In genomic region chr13:49430529-49430928, GRCm38 (mm10) we compare ENCODE assay signal across 24 mouse cellular contexts. TPM values are rescaled to one million over a fixed set of nuclear protein-coding genes. Genes with fewer than 3 reads are reported as not detected.
DNase-seq lines count a peak whose midpoint lies in the region; ATAC-seq and TF ChIP-seq lines count a peak whose summit lies in the region.
"Had no signal": no experiment of that assay in that cellular context is flagged by ENCODE, and none has a peak within 500 bp of the region (broad histone marks: within the 10 kb centered on the region; RNA-seq: fewer than 3 reads in every experiment).

No protein-coding gene starts in this region.

- DNase-seq in layer of hippocampus, adult 2 months (ENCODE audit: low spot score in 2 of 2), result no peak
- no peak for DNase-seq in layer of hippocampus, postnatal 10 days (ENCODE audit: low spot score in 2 of 2)
- DNase-seq in kidney, postnatal 4 days, result peak; percentile 29 to 56
- DNase-seq in mesoderm, embryonic 11.5 days (ENCODE audit: low read depth, low spot score), result peak; percentile 8
- no peak for DNase-seq in testis, postnatal 14 days (ENCODE audit: low spot score)
- DNase-seq in embryo, embryonic 9.5 days (ENCODE audit: extremely low spot score), result no peak
- DNase-seq: cerebellum, adult 11-12 months; cerebellum, postnatal 10 days; forebrain, postnatal 0 days; heart, postnatal 36 days; liver, embryonic 13.5 days; midbrain, embryonic 14.5 days; right cerebral cortex, postnatal 25 days; spleen, adult 18-20 months had no signal

- no peak for TF ChIP-seq CTCF in layer of hippocampus, adult 2 months (conservative IDR thresholded peaks at IDR 0.05)

- H3K9ac ChIP-seq in kidney, embryonic 15.5 days, result no peak overlapping the region
- H3K9ac ChIP-seq: embryonic facial prominence, embryonic 12.5 days; forebrain, postnatal 0 days; heart, embryonic 15.5 days; hindbrain, embryonic 14.5 days; limb, embryonic 13.5 days; liver, embryonic 13.5 days; lung, embryonic 15.5 days; neural tube, embryonic 12.5 days had no signal

- H3K4me2 ChIP-seq in kidney, embryonic 15.5 days, result no peak overlapping the region
- H3K4me2 ChIP-seq: embryonic facial prominence, embryonic 12.5 days; heart, embryonic 15.5 days; hindbrain, embryonic 14.5 days; limb, embryonic 13.5 days; liver, embryonic 13.5 days; lung, embryonic 15.5 days; neural tube, embryonic 12.5 days had no signal

- peak overlapping the region; percentile 83 for H3K27ac ChIP-seq in layer of hippocampus, adult 2 months
- no peak overlapping the region for H3K27ac ChIP-seq in kidney, embryonic 15.5 days
- H3K27ac ChIP-seq: embryonic facial prominence, embryonic 12.5 days; heart, embryonic 15.5 days; hindbrain, embryonic 14.5 days; limb, embryonic 13.5 days; liver, embryonic 13.5 days; lung, embryonic 15.5 days; neural tube, embryonic 12.5 days had no signal

- 0 out of 2 replicates have a peak, but pooled peaks have one; percentile 15 for ATAC-seq in kidney, embryonic 15.5 days (replicated peaks; ENCODE audit: low FRiP score)
- ATAC-seq in monocyte, adult 5-6 weeks (replicated peaks; ENCODE audit: insufficient number of reproducible peaks, low FRiP score, low TSS enrichment, poor library complexity, severe bottlenecking), result no peak
- ATAC-seq: forebrain, postnatal 0 days; inflammation-experienced regulatory T-cells, adult 6 months had no signal

- no peaks in the 10 kb centered on the region for H3K27me3 ChIP-seq in kidney, embryonic 15.5 days
- H3K27me3 ChIP-seq: embryonic facial prominence, embryonic 12.5 days; heart, embryonic 15.5 days; limb, embryonic 13.5 days; liver, embryonic 13.5 days; lung, embryonic 15.5 days; megakaryocyte, embryonic 14.5 days; neural tube, embryonic 12.5 days had no signal

- H3K4me3 ChIP-seq in layer of hippocampus, adult 2 months, result no peak overlapping the region
- H3K4me3 ChIP-seq in kidney, embryonic 15.5 days (replicated peaks), result no peak overlapping the region
- H3K4me3 ChIP-seq: embryonic facial prominence, embryonic 12.5 days; heart, embryonic 15.5 days; limb, embryonic 13.5 days; liver, embryonic 13.5 days; lung, embryonic 15.5 days; megakaryocyte, embryonic 14.5 days; neural tube, embryonic 12.5 days had no signal

- 0 out of 2 replicates have a peak, but pooled peaks cover 5% of the 10 kb centered on the region for H3K4me1 ChIP-seq in kidney, embryonic 15.5 days
- H3K4me1 ChIP-seq: embryonic facial prominence, embryonic 12.5 days; limb, embryonic 13.5 days had no signal

- peaks cover 31% of the 10 kb centered on the region for H3K36me3 ChIP-seq in kidney, embryonic 15.5 days

- WGBS in kidney, embryonic 15.5 days, result 46% methylated on average over 4 of the region's 4 CpGs

- H3K9me3 ChIP-seq in kidney, embryonic 15.5 days (replicated peaks), result no peaks in the 10 kb centered on the region
- H3K9me3 ChIP-seq: embryonic facial prominence, embryonic 12.5 days; heart, embryonic 15.5 days; limb, embryonic 13.5 days; liver, embryonic 13.5 days; lung, embryonic 15.5 days; megakaryocyte, embryonic 14.5 days; neural tube, embryonic 12.5 days had no signal

RNA-seq across cellular contexts. Expression of gene Ippk, which starts 9.5 kb away (rescaled TPM):
- total RNA-seq in layer of hippocampus, adult 2 months (2021), result 10 to 100 TPM; 33.1 to 41.0 TPM
- total RNA-seq in layer of hippocampus, postnatal 10 days (2021), result 10 to 100 TPM; 16.4 to 16.8 TPM
- 16.5 and 17.9 TPM in 2 replicates for polyA plus RNA-seq in kidney, embryonic 15.5 days (2015; fragmentation: Nextera tagmentation; extraction: Ambion mirVana)
- total RNA-seq in monocyte, adult 5-6 weeks (2017), result 5.0 to 8.4 TPM (median 7.5 TPM) in 3 replicates

Comparison
In these comparisons a context has a peak if more than half of its experiments do, and no peak if none do; other contexts are left out.
1. DNase-seq: peak in kidney, postnatal 4 days (2 of 2) and mesoderm, embryonic 11.5 days (single experiment); none in layer of hippocampus, adult 2 months (0 of 2), layer of hippocampus, postnatal 10 days (0 of 2), testis, postnatal 14 days (single experiment) and embryo, embryonic 9.5 days (single experiment).